ENCODE assay signal across 13 mouse cellular contexts in the genomic region with DNA sequence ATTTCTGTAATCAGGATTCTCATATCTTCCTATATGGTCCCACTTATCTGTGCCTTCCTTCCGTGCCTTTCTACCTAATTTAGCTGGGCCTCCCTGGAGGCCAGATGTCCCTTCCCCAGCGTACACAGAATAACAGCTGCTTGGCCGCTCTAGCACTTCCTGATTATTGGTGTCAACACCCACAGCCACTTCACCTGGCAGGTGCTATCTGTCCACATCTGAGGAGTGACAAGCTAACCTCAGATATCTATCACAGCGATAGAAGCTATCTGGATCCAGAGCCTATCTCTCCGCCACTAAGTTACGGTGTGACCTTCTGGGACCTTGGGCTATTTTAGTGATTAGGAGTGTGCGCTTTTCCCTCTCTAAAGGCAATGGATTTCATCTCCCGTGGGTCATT.
DNase-seq lines count a peak whose midpoint lies in the region; ATAC-seq lines count a peak whose summit lies in the region.
"Had no signal": no experiment of that assay in that cellular context is flagged by ENCODE, and none has a peak within 500 bp of the region (broad histone marks: within the 10 kb centered on the region; RNA-seq: fewer than 3 reads in every experiment).

No protein-coding gene starts in this region.

- peak; percentile 25 for DNase-seq in forebrain, embryonic 11.5 days (ENCODE audit: low spot score)
- DNase-seq in kidney, postnatal 10 days, result no peak
- DNase-seq in midbrain, embryonic 14.5 days, result peak; percentile 1
- DNase-seq in frontal cortex, postnatal 36 days (ENCODE audit: low spot score in 2 of 2), result no peak
- DNase-seq in frontal cortex, postnatal 14 days (ENCODE audit: low spot score in 2 of 2), result no peak
- DNase-seq: cerebellum, adult 18-20 months; thymus, postnatal 25 days had no signal

- no peak overlapping the region for H3K4me3 ChIP-seq in forebrain, embryonic 11.5 days (ENCODE audit: low read depth, low read length)
- no peak overlapping the region for H3K4me3 ChIP-seq in forebrain, embryonic 15.5 days
- peak overlapping the region; percentile 24 for H3K4me3 ChIP-seq in kidney, embryonic 15.5 days (replicated peaks)
- H3K4me3 ChIP-seq in hindbrain, embryonic 16.5 days (ENCODE audit: low read length), result no peak overlapping the region
- no peak overlapping the region for H3K4me3 ChIP-seq in midbrain, embryonic 14.5 days (replicated peaks; ENCODE audit: low read depth, low read length)
- H3K4me3 ChIP-seq: embryonic facial prominence, embryonic 10.5 days; limb, embryonic 10.5 days had no signal

- H3K4me2 ChIP-seq in forebrain, embryonic 11.5 days (ENCODE audit: low read depth, low read length, severe bottlenecking), result no peak overlapping the region
- H3K4me2 ChIP-seq in forebrain, embryonic 15.5 days (replicated peaks), result no peak overlapping the region
- H3K4me2 ChIP-seq in kidney, embryonic 15.5 days, result peak overlapping the region; percentile 44
- H3K4me2 ChIP-seq in hindbrain, embryonic 16.5 days (ENCODE audit: low read length), result no peak overlapping the region
- no peak overlapping the region for H3K4me2 ChIP-seq in midbrain, embryonic 14.5 days (ENCODE audit: low read length)

- H3K9ac ChIP-seq in forebrain, embryonic 11.5 days (ENCODE audit: low read length), result no peak overlapping the region
- no peak overlapping the region for H3K9ac ChIP-seq in forebrain, embryonic 15.5 days (replicated peaks)
- H3K9ac ChIP-seq in kidney, embryonic 15.5 days, result no peak overlapping the region
- no peak overlapping the region for H3K9ac ChIP-seq in hindbrain, embryonic 16.5 days (ENCODE audit: low read depth, low read length)
- H3K9ac ChIP-seq in midbrain, embryonic 14.5 days (replicated peaks; ENCODE audit: low read length), result no peak overlapping the region

- no peaks in the 10 kb centered on the region for H3K4me1 ChIP-seq in forebrain, embryonic 11.5 days (replicated peaks; ENCODE audit: control insufficient read depth, insufficient read depth, low read length)
- H3K4me1 ChIP-seq in forebrain, embryonic 15.5 days, result no peaks in the 10 kb centered on the region
- peaks cover 24% of the 10 kb centered on the region for H3K4me1 ChIP-seq in kidney, embryonic 15.5 days
- H3K4me1 ChIP-seq in hindbrain, embryonic 16.5 days (ENCODE audit: control insufficient read depth, insufficient read depth, low read depth, low read length), result peaks cover 4% of the 10 kb centered on the region; the same call in 1 of the 2 replicates
- no peaks in the 10 kb centered on the region for H3K4me1 ChIP-seq in midbrain, embryonic 14.5 days (ENCODE audit: control insufficient read depth, insufficient read depth, low read length)

- no peaks in the 10 kb centered on the region for H3K27me3 ChIP-seq in forebrain, embryonic 11.5 days (ENCODE audit: control insufficient read depth, insufficient read depth, low read length)
- H3K27me3 ChIP-seq in forebrain, embryonic 15.5 days, result no peaks in the 10 kb centered on the region
- no peaks in the 10 kb centered on the region for H3K27me3 ChIP-seq in kidney, embryonic 15.5 days
- no peaks in the 10 kb centered on the region for H3K27me3 ChIP-seq in hindbrain, embryonic 16.5 days (replicated peaks; ENCODE audit: control insufficient read depth, insufficient read depth, low read length)
- no peaks in the 10 kb centered on the region for H3K27me3 ChIP-seq in midbrain, embryonic 14.5 days (ENCODE audit: control insufficient read depth, insufficient read depth, low read length)

- 82% methylated on average over 8 of the region's 8 CpGs for WGBS in forebrain, embryonic 11.5 days
- WGBS in forebrain, embryonic 15.5 days, result 87% methylated on average over 8 of the region's 8 CpGs
- 53% methylated on average over 8 of the region's 8 CpGs for WGBS in kidney, embryonic 15.5 days
- WGBS in hindbrain, embryonic 16.5 days, result 72% methylated on average over 8 of the region's 8 CpGs
- WGBS in midbrain, embryonic 14.5 days, result 80% methylated on average over 8 of the region's 8 CpGs

- no peaks in the 10 kb centered on the region for H3K9me3 ChIP-seq in forebrain, embryonic 11.5 days (ENCODE audit: control insufficient read depth, low read length)
- no peaks in the 10 kb centered on the region for H3K9me3 ChIP-seq in forebrain, embryonic 15.5 days
- H3K9me3 ChIP-seq in kidney, embryonic 15.5 days (replicated peaks), result no peaks in the 10 kb centered on the region
- no peaks in the 10 kb centered on the region for H3K9me3 ChIP-seq in hindbrain, embryonic 16.5 days (ENCODE audit: control insufficient read depth, low read length)
- no peaks in the 10 kb centered on the region for H3K9me3 ChIP-seq in midbrain, embryonic 14.5 days (ENCODE audit: control insufficient read depth, low read length)
- H3K9me3 ChIP-seq: embryonic facial prominence, embryonic 10.5 days; limb, embryonic 10.5 days had no signal

- no peaks in the 10 kb centered on the region for H3K36me3 ChIP-seq in forebrain, embryonic 11.5 days (ENCODE audit: control insufficient read depth, insufficient read depth, low read length)
- no peaks in the 10 kb centered on the region for H3K36me3 ChIP-seq in forebrain, embryonic 15.5 days
- no peaks in the 10 kb centered on the region for H3K36me3 ChIP-seq in kidney, embryonic 15.5 days
- no peaks in the 10 kb centered on the region for H3K36me3 ChIP-seq in hindbrain, embryonic 16.5 days (ENCODE audit: control insufficient read depth, insufficient read depth, low read length)
- H3K36me3 ChIP-seq in midbrain, embryonic 14.5 days (ENCODE audit: control insufficient read depth, insufficient read depth, low read length), result no peaks in the 10 kb centered on the region
- H3K36me3 ChIP-seq: embryonic facial prominence, embryonic 10.5 days; limb, embryonic 10.5 days had no signal

- H3K27ac ChIP-seq in forebrain, embryonic 11.5 days (ENCODE audit: low read depth, low read length), result no peak overlapping the region
- no peak overlapping the region for H3K27ac ChIP-seq in forebrain, embryonic 15.5 days (replicated peaks)
- peak overlapping the region; percentile 79 for H3K27ac ChIP-seq in kidney, embryonic 15.5 days
- H3K27ac ChIP-seq in hindbrain, embryonic 16.5 days (ENCODE audit: low read depth, low read length), result no peak overlapping the region
- H3K27ac ChIP-seq in midbrain, embryonic 14.5 days (replicated peaks; ENCODE audit: low read depth, low read length), result 0 out of 2 replicates have a peak overlapping the region, but pooled peaks have one; percentile 6
- H3K27ac ChIP-seq: embryonic facial prominence, embryonic 10.5 days; limb, embryonic 10.5 days had no signal

- ATAC-seq in forebrain, embryonic 11.5 days (replicated peaks; ENCODE audit: low FRiP score), result no peak
- ATAC-seq in forebrain, embryonic 15.5 days (replicated peaks), result no peak
- ATAC-seq in kidney, embryonic 15.5 days (replicated peaks; ENCODE audit: low FRiP score), result peak; percentile 23
- ATAC-seq in hindbrain, embryonic 16.5 days, result peak; percentile 42; the same call in 1 of the 2 replicates
- no peak for ATAC-seq in midbrain, embryonic 14.5 days (ENCODE audit: low FRiP score, low TSS enrichment)
- ATAC-seq: forebrain, embryonic 14.5 days had no signal

Comparison
In these comparisons a context has a peak if more than half of its experiments do, and no peak if none do; other contexts are left out.
1. ATAC-seq: peak in kidney, embryonic 15.5 days (single experiment) and hindbrain, embryonic 16.5 days (single experiment); none in forebrain, embryonic 11.5 days (single experiment), forebrain, embryonic 15.5 days (single experiment) and midbrain, embryonic 14.5 days (single experiment).
2. DNase-seq: peak in forebrain, embryonic 11.5 days (single experiment) and midbrain, embryonic 14.5 days (single experiment); none in kidney, postnatal 10 days (single experiment), frontal cortex, postnatal 36 days (0 of 2) and frontal cortex, postnatal 14 days (0 of 2).
3. H3K27ac ChIP-seq: peak in kidney, embryonic 15.5 days (single experiment) and midbrain, embryonic 14.5 days (single experiment); none in forebrain, embryonic 11.5 days (single experiment), forebrain, embryonic 15.5 days (single experiment) and hindbrain, embryonic 16.5 days (single experiment).